Mouse (Mus musculus) C2C12 (cell line): ENCODE data around the gene Arhgap24.

Experiments used
- CEBPB ChIP-seq: IDR thresholded peaks from one replicate; pipeline ENCODE4 v1.6.1; 2011; ENCODE audit warnings: low read depth, mild to moderate bottlenecking, control low read depth, moderate library complexity
- CTCF ChIP-seq: IDR thresholded peaks from one replicate; pipeline ENCODE4 v1.5.1; 2011; ENCODE audit not compliant: control insufficient read depth, insufficient read depth, insufficient read length
- FOSL1 ChIP-seq: IDR thresholded peaks from one replicate; pipeline ENCODE4 v1.8.0; 2011; ENCODE audit warnings: mild to moderate bottlenecking, low read length; ENCODE audit not compliant: poor library complexity, insufficient read depth, severe bottlenecking
- MAX ChIP-seq: IDR thresholded peaks from one replicate; pipeline ENCODE4 v1.6.1; 2011; ENCODE audit warnings: mild to moderate bottlenecking, control low read depth
- MYOD1 ChIP-seq: IDR thresholded peaks from one replicate; pipeline ENCODE4 v1.6.1; 2011; ENCODE audit warnings: low read depth; ENCODE audit not compliant: control insufficient read depth, insufficient read length
- MYOG ChIP-seq: IDR thresholded peaks from one replicate; pipeline ENCODE4 v1.6.1; 2011; ENCODE audit not compliant: control insufficient read depth, insufficient read length; ENCODE audit errors: extremely low read depth
- USF1 ChIP-seq: IDR thresholded peaks from one replicate; pipeline ENCODE4 v1.6.1; 2011; ENCODE audit warnings: low read depth, mild to moderate bottlenecking, control low read depth, moderate library complexity

DNA sequence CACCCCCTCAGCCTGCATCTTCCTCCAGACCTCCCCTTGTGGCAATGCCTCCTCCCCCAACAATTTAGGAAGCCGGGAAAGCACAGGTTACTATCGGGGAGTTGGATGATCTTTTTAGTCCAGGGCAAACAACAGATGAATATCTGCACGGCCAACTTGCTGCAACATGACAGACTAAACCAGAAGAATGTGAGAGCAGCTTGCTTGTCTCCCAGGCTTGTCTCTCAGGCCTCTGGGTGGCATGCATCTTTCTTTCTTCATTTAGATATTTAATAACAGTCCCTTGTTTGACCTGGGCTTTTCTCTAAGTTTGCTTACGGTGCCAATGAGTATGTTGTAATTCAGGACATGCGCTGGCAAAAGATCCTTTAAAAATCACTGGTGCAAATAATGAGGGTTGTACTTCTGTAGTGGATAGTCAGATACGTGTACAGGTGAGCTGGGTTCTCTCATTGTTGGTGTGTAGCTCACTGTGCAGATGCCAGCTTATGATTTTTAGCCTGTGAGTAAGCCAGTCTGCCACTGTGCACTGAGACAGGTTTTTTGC, 101.7 kb downstream of the Arhgap24 start:
- TF ChIP-seq CTCF (no peak), MYOG (no peak), MAX (no peak), USF1 (no peak), CEBPB (no peak), FOSL1 (no peak), MYOD1 (no peak)
